Mouse (Mus musculus): ENCODE results near the gene Atp6v0b.

Atp6v0b gene

DNA sequence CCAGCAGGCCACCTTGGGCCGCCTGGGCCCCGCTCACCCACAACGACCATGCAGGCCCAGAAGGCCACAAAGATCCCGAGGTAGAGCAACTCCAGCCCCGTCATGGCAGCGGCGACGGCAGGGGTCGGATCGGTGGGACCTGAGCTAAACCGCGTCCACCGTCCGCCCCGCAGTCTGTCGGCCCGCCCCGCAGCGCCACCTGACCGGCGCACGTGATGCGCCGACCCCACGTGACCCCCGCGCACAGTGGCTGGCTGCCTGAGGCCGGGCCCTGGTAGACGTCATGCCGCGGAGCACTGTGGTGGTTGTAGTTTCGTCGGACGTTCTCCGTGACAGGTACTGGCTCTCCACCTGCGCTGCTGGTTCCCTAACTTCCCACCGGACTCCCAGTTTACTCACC lies at the start of gene Atp6v0b:
TSS of gene Atp6v0b (minus strand) at position 201 of the 400 bp plus-strand sequence.
- peak; percentile 87 to 94 for DNase-seq

- DNase-seq: no peak
Observed at GRCm38 (mm10) chr4:117934081-117934480, 46.9 kb upstream of the Atp6v0b start.

DNA sequence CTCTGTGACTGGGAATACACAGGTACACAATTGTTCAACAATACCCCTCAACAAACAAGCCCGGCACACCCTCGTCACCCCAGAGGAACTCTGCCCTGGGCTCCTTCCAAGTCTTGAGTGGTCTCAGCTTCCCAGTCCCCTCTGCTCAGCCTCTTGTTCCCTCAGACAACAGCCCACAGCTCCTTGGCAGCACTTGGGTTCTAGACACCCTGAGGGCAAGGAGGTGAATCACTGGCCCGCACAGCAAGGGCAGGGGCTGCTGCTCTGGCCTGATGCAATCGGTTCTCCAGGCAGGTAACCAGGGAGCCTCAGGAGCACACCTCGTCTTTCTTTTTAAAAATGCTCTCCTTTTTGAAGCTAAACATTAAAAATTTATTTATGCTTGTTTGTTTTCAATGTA lies 46.1 kb upstream of the Atp6v0b start:
- no peak for DNase-seq

DNA sequence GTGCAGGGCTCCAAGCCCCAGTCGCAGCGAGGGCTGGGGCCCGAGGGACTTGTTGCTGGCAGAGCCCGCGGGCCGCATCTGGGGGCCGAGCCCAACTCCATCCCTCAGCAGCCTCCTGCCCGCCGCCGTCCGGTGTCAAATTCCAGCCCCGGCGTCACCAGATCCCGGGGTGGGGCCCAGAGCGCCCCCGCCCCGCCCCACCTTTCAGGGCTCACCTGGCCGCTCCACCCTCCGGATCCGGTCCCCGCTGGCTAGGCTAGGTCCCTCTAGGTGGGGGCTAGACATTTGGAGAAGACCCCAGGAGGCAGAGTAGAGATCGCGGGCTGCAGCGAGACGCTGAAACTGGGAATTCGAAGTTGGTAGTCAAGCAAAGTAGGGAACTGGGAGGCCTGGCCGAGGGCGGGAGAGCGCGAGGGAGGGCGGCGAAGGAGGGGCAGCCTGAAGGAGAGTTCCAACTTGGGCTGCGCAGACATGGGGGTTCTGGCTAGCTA lies 42.3 kb upstream of the Atp6v0b start, which contains the start of gene Artn:
TSS of gene Artn (minus strand) at position 373 of the 491 bp plus-strand sequence.
- no peak for DNase-seq

GRCm38 (mm10) chr4:117928699-117929241 lies 41.6 kb upstream of the Atp6v0b start:
- peak in 1 of 2 experiments; percentile 33 for DNase-seq

- peak in 1 of 2 experiments; percentile 20 for DNase-seq
Observed at GRCm38 (mm10) chr4:117928234-117928633, 41.1 kb upstream of the Atp6v0b start.

DNA sequence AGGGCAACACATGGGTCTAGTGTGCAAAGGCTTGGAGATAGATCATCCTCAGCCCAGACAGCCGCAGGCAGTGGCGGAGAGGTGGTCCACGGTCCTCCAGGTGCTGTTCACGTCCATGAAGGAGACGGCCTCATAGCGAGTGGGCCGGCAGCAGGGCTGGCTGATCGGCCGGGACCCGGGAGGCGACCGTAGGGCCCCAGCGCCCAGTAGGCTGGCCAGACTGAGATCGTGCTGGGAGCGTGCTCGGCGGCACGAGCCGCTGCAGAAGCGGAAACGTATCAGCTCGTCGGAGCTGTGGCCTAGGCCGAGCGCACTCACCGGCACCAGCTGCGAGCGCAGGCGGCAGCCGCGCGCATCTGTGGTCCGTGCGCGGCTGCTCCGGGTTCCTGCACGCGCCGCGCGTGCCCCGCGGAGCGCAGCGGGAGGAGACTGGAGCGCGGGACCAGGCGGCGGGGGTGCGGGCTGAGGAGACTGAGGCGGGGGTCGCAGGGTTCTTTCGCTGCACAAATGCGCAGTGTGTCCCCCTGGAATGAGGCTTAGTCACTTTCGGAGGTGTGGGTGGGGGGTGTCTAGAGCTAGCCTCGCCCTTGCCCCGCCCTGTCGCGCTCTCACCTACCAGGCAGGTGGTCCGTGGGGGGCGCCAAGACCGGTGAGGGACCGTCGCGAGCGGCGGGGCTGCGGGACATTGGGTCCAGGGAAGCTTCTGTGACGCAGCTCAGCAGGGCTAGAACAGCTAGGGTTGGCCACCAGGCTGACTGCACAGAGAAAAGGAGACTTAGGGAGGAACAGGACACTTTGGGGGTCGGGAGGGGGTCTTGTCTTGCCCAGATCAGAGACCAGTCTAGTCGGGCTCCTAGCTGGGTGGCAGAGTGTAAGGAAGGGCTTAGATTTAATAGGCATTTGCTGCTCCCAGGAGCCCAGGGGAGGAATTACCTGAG lies 39.7 kb upstream of the Atp6v0b start:
- peak in 1 of 2 experiments; percentile 19 for DNase-seq

- DNase-seq: no peak
Observed at GRCm38 (mm10) chr4:117924916-117925315, 37.8 kb upstream of the Atp6v0b start.

DNA sequence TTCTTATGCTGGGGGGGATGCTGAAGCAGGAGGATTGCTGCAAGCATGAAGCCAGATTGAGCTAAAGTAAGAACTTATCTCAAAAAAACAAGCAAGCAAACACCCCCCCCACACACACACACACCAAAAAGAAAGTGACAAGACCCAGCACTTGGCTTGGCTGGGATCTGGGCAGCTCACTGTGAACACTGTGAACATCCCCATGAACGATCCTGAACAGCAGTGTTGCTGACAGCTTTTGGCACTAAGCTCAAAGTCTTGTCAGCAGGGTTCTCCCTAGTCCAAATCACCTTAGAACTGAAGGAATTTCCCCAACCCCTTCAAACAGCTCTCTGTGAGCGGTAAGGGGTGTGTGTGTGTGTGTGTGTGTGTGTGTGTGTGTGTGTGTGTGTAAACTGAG lies 36.3 kb upstream of the Atp6v0b start:
- DNase-seq: no peak

DNA sequence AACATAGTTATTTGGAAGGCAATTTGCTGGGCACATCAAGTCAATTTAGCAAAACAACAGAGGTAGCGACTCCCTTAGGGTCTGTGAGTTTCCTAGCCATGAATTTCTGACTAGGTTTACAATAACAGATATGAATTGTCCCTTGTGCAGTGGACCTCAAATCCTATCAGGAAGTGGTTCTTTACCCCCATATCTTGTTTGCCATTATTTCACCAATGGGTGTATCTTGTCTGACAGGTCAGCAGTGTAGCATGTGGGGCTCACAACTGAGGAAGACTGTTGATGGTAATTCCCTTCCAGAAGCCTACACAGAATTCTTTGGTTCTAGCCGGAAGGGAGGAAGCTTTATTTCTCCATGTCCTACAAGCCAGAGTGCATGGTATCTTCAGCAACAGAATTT lies 34.2 kb upstream of the Atp6v0b start:
- no peak for DNase-seq

DNA sequence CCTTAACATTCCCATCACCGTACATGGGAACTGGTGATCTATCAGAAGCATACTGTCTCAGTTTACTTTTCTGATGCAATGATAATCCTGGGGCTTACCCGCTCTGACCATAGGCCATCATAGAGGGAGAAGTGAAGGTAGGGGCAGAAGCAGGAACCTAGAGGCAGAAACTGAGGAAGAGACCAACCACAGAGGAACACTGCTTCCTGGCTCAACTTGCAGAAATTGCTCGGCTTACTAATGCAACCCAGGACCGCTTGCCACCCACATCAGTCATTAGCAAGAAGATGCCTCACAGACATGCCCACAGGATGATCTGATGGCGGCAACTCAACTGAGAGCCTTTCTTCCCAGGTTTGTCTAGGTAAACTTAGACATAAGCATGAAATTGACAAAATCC lies 31.6 kb upstream of the Atp6v0b start:
- DNase-seq: no peak

DNA sequence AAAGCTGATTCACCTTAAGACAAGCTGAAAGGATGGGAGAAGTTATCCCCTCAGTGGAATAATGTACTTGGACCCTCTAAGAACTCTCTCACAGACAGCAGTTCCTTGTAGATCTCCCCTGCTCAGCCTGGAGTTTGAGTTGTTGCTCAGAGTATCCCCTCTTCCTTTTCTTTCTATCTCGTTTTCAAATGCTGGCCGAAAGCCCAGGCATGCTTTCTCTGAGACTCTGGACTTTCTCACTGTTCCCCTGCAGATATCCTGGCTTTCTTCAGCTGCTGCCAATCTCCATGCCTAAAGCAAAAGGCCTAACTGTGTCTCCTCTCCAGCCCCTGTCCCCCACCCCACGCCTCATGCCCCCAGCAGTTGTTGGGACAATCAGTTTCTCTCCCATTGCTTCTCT lies 31.1 kb upstream of the Atp6v0b start:
- no peak for DNase-seq

DNA sequence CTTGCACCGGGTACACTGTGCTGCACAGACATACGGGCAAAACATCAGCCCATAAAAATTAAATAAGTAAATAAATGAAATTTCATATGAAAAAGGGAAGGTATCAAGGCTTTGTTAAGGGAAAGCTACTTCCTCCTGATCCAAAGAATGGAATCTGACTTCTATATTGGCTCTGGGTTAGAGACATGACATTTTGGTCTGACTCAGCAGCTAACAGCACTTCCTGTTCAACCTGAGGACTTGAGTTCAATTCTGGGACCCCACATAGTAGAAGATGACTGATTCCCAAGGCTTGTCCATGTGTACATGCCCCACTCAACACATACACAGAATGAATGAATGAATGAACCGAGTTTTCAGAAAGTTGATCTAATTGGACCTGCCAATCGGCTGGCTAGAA lies 30.7 kb upstream of the Atp6v0b start:
- no peak for DNase-seq

DNA sequence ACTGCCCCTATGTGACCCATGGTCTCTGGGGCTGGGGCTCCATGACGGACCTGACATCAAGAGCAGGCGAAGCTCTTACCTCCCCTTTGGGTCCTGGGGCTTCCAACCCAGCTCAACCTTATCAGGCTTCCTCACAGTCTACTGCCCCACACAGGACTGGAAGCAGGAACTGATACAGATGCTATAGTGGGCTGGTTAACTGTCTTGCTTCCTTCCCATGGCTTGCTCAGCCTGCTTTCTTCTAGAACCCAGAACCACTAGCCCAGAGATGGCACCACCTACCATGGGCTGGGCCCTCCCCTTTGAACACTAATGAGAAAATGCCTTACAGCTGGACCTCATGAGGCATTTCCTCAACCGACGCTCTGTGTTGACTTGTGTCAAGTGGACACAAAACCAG lies 30.3 kb upstream of the Atp6v0b start:
- DNase-seq: no peak

GRCm38 (mm10) chr4:117916386-117916785 lies 29.3 kb upstream of the Atp6v0b start:
- no peak for DNase-seq

DNA sequence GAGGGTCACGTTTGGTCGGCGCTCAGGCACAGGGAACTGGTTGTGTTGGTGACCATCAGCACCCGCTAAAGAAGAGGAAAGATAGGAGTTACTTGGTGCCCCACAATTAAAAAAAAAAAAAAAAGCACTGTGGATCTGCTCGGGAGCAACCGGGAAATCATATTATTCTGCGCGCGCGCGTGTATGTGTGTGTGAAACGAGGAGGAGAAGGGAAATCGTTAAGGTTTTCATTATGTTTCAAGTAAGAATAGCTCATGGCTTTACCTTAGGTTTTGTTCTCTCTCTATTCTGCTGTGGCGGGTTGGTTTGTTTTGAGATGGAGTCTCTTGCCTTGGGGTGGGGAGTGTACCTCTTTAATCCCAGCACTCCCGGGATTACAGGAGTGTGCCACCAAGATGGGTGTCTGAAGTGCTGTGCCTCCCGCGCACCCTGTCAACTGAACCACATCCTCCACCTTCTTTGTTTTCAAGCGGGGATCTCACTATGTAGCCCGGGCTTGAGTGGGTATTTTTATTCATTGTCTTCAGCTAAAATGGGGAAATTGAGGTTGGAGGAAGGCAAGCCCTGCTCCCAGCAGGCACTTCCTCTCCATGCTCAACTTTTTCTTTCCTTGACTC lies 28.5 kb upstream of the Atp6v0b start:
- no peak for DNase-seq

GRCm38 (mm10) chr4:117914591-117915442 lies 27.7 kb upstream of the Atp6v0b start, which contains the start of gene Ipo13:
Ipo13 (minus strand) TSS chr4:117914999.
- peak; percentile 81 to 93 for DNase-seq

GRCm38 (mm10) chr4:117914031-117914430 lies 26.9 kb upstream of the Atp6v0b start:
- no peak for DNase-seq

- no peak for DNase-seq
Observed at GRCm38 (mm10) chr4:117913421-117913820, 26.3 kb upstream of the Atp6v0b start.

DNA sequence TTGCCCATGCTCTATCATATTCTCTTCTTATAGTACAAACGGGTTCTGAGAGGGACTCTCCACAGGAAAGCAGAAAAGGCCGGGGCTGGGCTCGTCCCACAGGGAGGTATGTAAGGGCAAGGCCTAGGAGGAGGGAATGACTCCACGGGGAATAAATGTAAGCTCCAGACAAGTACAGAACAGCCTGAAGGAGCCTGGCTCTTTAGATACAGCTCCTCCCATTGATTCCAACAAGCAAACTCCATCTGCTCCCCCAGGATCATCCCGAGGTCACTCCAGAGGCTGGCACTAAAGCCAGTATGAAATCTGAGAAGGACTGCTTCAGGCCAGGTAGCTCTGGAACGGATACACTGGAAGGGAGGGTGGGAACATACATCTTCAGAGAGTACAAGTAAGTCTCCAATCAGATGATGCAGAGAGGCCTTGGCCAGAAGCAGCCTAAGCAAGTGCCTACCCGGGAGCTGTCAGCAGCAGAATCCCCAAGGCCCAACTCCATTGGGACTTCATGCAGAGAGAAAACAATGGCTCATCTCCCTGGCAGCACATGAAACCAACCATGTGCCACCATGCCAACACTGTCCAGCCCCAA lies 25.6 kb upstream of the Atp6v0b start:
- DNase-seq: no peak

DNA sequence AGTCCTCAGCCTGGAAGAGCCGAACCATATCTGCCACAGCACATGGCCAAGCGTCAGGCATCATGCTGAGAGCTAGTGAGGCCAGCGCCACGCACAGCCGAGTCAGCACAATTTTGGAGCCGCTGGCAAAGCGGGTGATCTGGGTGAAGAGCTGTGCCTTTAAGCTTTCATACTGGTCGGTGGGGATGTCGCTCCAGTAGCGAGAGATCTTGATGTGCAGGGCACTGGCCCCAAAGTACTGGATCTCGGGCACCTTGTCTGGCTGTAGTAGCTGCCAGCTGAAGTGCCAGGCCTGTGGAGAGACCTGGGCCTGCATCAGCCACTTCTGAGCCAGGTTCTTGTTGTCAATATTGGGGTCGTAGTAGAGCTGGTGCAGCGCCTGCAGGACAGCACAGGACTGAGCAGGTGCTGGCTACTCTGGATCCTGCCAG lies 25.0 kb upstream of the Atp6v0b start:
- DNase-seq: no peak
